Mouse (Mus musculus): ENCODE results near the gene Gsdme. TPM values are rescaled to one million over a fixed set of nuclear protein-coding genes. Genes with fewer than 3 reads are reported as not detected.

Gene Gsdme
- total and polyA plus RNA-seq, 3 experiments: 0.02 to 0.76 TPM; not detected in 1

DNA sequence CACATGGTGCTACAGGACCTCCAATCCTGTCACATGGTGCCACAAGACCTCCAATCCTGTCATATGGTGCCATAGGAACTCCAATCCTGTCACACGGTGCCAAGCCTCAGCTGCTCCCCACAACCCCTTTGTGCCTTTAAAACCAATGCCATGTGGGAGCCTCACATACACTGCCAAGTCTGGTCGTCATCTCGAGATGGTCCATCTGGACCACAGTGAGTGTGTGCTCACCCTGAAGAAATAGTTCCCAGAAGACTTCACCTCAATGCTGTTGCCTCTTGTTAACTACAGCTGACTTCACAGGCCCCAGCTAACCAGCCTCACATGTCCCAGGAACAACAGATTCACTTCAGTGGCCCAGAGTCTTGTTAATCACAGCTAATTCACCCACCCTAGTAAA, 23.2 kb upstream of the Gsdme start:
- Histone ChIP-seq H3K27me3 (ENCODE audit: insufficient read depth, low read length) (peaks cover 7% of the 10 kb centered on the region), H3K9me3 (replicated peaks) (peaks cover 6% of the 10 kb centered on the region), H3K36me3 (replicated peaks) (no peaks in the 10 kb centered on the region), H3K4me3 (ENCODE audit: low read depth, low read length) (no peak overlapping the region), H3K4me1 (ENCODE audit: insufficient read depth, low read depth, low read length) (peaks cover 6% of the 10 kb centered on the region)
- DNase-seq (ENCODE audit: low spot score) (no peak), ATAC-seq (ENCODE audit: extremely low read depth, insufficient number of reproducible peaks, low FRiP score, poor library complexity, severe bottlenecking) (no peak)
- TF ChIP-seq POLR2AphosphoS5 (IDR thresholded peaks at IDR 0.05; ENCODE audit: insufficient replicate concordance, low read depth, low read length): no peak
- no peak for TF ChIP-seq TAL1 (conservative IDR thresholded peaks at IDR 0.05; ENCODE audit: low read depth, low read length)
- TF ChIP-seq CTCF (IDR thresholded peaks at IDR 0.05; ENCODE audit: low read depth, low read length): no peak
- TF ChIP-seq GATA1 (IDR thresholded peaks at IDR 0.05; ENCODE audit: borderline replicate concordance, low read length): no peak
- TF ChIP-seq GATA2 (IDR thresholded peaks at IDR 0.05; ENCODE audit: borderline replicate concordance, low read depth, low read length): no peak

GRCm38 (mm10) chr6:50279642-50280041, 16.0 kb upstream of the Gsdme start:
- H3K36me3 ChIP-seq (replicated peaks): no peaks in the 10 kb centered on the region
- TF ChIP-seq GATA1 (IDR thresholded peaks at IDR 0.05; ENCODE audit: borderline replicate concordance, low read length): no peak
- TF ChIP-seq GATA2 (IDR thresholded peaks at IDR 0.05; ENCODE audit: borderline replicate concordance, low read depth, low read length): no peak
- TF ChIP-seq CTCF (IDR thresholded peaks at IDR 0.05; ENCODE audit: low read depth, low read length): no peak
- TF ChIP-seq POLR2AphosphoS5 (IDR thresholded peaks at IDR 0.05; ENCODE audit: insufficient replicate concordance, low read depth, low read length): no peak
- TF ChIP-seq TAL1 (conservative IDR thresholded peaks at IDR 0.05; ENCODE audit: low read depth, low read length): no peak

DNA sequence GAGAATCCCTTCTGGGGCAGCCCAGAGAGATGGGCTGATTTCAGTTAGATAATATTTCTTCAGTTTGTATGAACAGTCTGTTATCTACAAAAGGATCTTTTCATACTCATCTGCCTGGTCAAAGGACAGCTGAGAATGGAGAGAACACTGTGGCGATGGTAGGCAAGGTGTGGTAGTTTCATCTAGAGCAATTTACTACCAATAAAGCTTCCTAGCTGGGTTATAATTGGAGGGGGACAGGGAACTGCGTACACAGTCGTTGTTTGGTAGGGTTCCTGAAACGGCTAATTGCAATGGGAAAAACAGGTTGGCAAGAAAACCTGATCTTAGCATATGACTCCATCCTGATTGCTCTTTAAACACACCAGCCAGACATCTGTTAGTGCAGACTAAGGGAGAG, 10.3 kb upstream of the Gsdme start:
- Histone ChIP-seq H3K27me3 (ENCODE audit: insufficient read depth, low read length) (peaks cover 6% of the 10 kb centered on the region), H3K9me3 (replicated peaks) (no peaks in the 10 kb centered on the region), H3K4me3 (ENCODE audit: low read depth, low read length) (no peak overlapping the region), H3K4me1 (ENCODE audit: insufficient read depth, low read depth, low read length) (peaks cover 8% of the 10 kb centered on the region), H3K36me3 (replicated peaks) (no peaks in the 10 kb centered on the region)
- ATAC-seq (ENCODE audit: extremely low read depth, insufficient number of reproducible peaks, low FRiP score, poor library complexity, severe bottlenecking) (no peak), DNase-seq (ENCODE audit: low spot score) (no peak)
- no peak for TF ChIP-seq GATA1 (IDR thresholded peaks at IDR 0.05; ENCODE audit: borderline replicate concordance, low read length)
- no peak for TF ChIP-seq CTCF (IDR thresholded peaks at IDR 0.05; ENCODE audit: low read depth, low read length)
- no peak for TF ChIP-seq TAL1 (conservative IDR thresholded peaks at IDR 0.05; ENCODE audit: low read depth, low read length)
- no peak for TF ChIP-seq GATA2 (IDR thresholded peaks at IDR 0.05; ENCODE audit: borderline replicate concordance, low read depth, low read length)
- TF ChIP-seq POLR2AphosphoS5 (IDR thresholded peaks at IDR 0.05; ENCODE audit: insufficient replicate concordance, low read depth, low read length): no peak

More at GRCm38 (mm10) chr6:50279642-50280041, 16.0 kb upstream of the Gsdme start:
- no peak overlapping the region for H3K4me3 ChIP-seq (ENCODE audit: low read depth, low read length)
- no peak for ATAC-seq (ENCODE audit: extremely low read depth, insufficient number of reproducible peaks, low FRiP score, poor library complexity, severe bottlenecking)
- H3K27me3 ChIP-seq (ENCODE audit: insufficient read depth, low read length): peaks cover 17% of the 10 kb centered on the region
- H3K9me3 ChIP-seq (replicated peaks): peaks cover 2% of the 10 kb centered on the region
- H3K4me1 ChIP-seq (ENCODE audit: insufficient read depth, low read depth, low read length): peaks cover 2% of the 10 kb centered on the region; the same call in 1 of the 2 replicates
- no peak for DNase-seq (ENCODE audit: low spot score)

GRCm38 (mm10) chr6:50273416-50273815, 9.8 kb upstream of the Gsdme start:
- Histone ChIP-seq H3K4me1 (ENCODE audit: insufficient read depth, low read depth, low read length) (peaks cover 8% of the 10 kb centered on the region), H3K27me3 (ENCODE audit: insufficient read depth, low read length) (peaks cover 6% of the 10 kb centered on the region), H3K4me3 (ENCODE audit: low read depth, low read length) (no peak overlapping the region), H3K36me3 (replicated peaks) (no peaks in the 10 kb centered on the region), H3K9me3 (replicated peaks) (no peaks in the 10 kb centered on the region)
- ATAC-seq (ENCODE audit: extremely low read depth, insufficient number of reproducible peaks, low FRiP score, poor library complexity, severe bottlenecking): no peak
- no peak for DNase-seq (ENCODE audit: low spot score)
- no peak for TF ChIP-seq GATA1 (IDR thresholded peaks at IDR 0.05; ENCODE audit: borderline replicate concordance, low read length)
- no peak for TF ChIP-seq GATA2 (IDR thresholded peaks at IDR 0.05; ENCODE audit: borderline replicate concordance, low read depth, low read length)
- TF ChIP-seq TAL1 (conservative IDR thresholded peaks at IDR 0.05; ENCODE audit: low read depth, low read length): no peak
- no peak for TF ChIP-seq CTCF (IDR thresholded peaks at IDR 0.05; ENCODE audit: low read depth, low read length)
- TF ChIP-seq POLR2AphosphoS5 (IDR thresholded peaks at IDR 0.05; ENCODE audit: insufficient replicate concordance, low read depth, low read length): no peak

DNA sequence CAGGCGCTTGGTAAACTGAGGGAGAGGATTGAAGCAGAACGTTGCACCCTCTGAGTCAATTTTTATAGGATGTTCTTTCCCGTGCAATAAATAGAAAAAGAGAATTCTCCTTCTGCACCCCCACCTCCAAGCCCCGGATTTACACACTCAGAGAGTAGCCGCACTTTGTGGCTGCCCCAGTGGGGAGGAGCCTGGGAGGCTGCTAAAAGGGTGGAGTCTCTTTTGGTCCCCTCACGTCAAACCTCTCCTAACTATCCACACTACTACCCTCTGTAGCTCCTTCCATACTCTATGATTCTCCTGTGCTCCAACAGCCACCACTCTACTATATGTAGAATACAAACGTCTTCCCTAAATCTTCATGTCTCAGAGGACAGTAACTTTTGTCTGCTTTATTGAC, 1.4 kb downstream of the Gsdme start:
- H3K9me3 ChIP-seq (replicated peaks): no peaks in the 10 kb centered on the region
- no peak for DNase-seq (ENCODE audit: low spot score)
- peaks cover 59% of the 10 kb centered on the region for H3K27me3 ChIP-seq (ENCODE audit: insufficient read depth, low read length)
- TF ChIP-seq CTCF (IDR thresholded peaks at IDR 0.05; ENCODE audit: low read depth, low read length): no peak
- ATAC-seq (ENCODE audit: extremely low read depth, insufficient number of reproducible peaks, low FRiP score, poor library complexity, severe bottlenecking): no peak
- no peak overlapping the region for H3K4me3 ChIP-seq (ENCODE audit: low read depth, low read length)
- peaks cover 6% of the 10 kb centered on the region for H3K4me1 ChIP-seq (ENCODE audit: insufficient read depth, low read depth, low read length)
- H3K36me3 ChIP-seq (replicated peaks): no peaks in the 10 kb centered on the region

GRCm38 (mm10) chr6:50261922-50262261, 1.8 kb downstream of the Gsdme start:
- Histone ChIP-seq H3K36me3 (replicated peaks) (no peaks in the 10 kb centered on the region), H3K27me3 (ENCODE audit: insufficient read depth, low read length) (peaks cover 59% of the 10 kb centered on the region), H3K4me3 (ENCODE audit: low read depth, low read length) (no peak overlapping the region), H3K9me3 (replicated peaks) (no peaks in the 10 kb centered on the region), H3K4me1 (ENCODE audit: insufficient read depth, low read depth, low read length) (peaks cover 6% of the 10 kb centered on the region)
- TF ChIP-seq GATA1 (IDR thresholded peaks at IDR 0.05; ENCODE audit: borderline replicate concordance, low read length) (no peak), GATA2 (IDR thresholded peaks at IDR 0.05; ENCODE audit: borderline replicate concordance, low read depth, low read length) (no peak)
- no peak for DNase-seq (ENCODE audit: low spot score)
- no peak for ATAC-seq (ENCODE audit: extremely low read depth, insufficient number of reproducible peaks, low FRiP score, poor library complexity, severe bottlenecking)
